In genomic region chr17:32965623-32966290, GRCm38 (mm10) we compare ENCODE assay signal across 8 mouse cellular contexts. TPM values are rescaled to one million over a fixed set of nuclear protein-coding genes. Genes with fewer than 3 reads are reported as not detected.
A peak's percentile ranks its signal among the peaks of the same experiment; 100 is the strongest.
DNase-seq lines count a peak whose midpoint lies in the region; ATAC-seq and TF ChIP-seq lines count a peak whose summit lies in the region.

Zfp472 (plus strand) TSS chr17:32965814.

- H3K9me3 ChIP-seq in E14TG2a.4 (ENCODE audit: low read length), result peaks cover 20% of the 10 kb centered on the region
- no peaks in the 10 kb centered on the region for H3K9me3 ChIP-seq in forebrain, embryonic 12.5 days
- no peaks in the 10 kb centered on the region for H3K9me3 ChIP-seq in heart, postnatal 0 days (replicated peaks; ENCODE audit: control insufficient read depth, low read length)
- no peaks in the 10 kb centered on the region for H3K9me3 ChIP-seq in liver, embryonic 16.5 days (replicated peaks; ENCODE audit: control insufficient read depth, low read length)
- H3K9me3 ChIP-seq in neural tube, embryonic 13.5 days, result no peaks in the 10 kb centered on the region

- whole genome bisulfite sequencing in forebrain, embryonic 12.5 days, result 0% methylated on average over 33 of the region's 33 CpGs
- WGBS in heart, postnatal 0 days, result under 1% methylated on average over 33 of the region's 33 CpGs
- under 1% methylated on average over 33 of the region's 33 CpGs for WGBS in liver, embryonic 16.5 days (ENCODE audit: insufficient replicate concordance)
- WGBS in neural tube, embryonic 13.5 days, result 0% methylated on average over 33 of the region's 33 CpGs

- H3K4me1 ChIP-seq in E14TG2a.4 (replicated peaks; ENCODE audit: low read depth, low read length), result peaks cover 23% of the 10 kb centered on the region
- H3K4me1 ChIP-seq in forebrain, embryonic 12.5 days, result peaks cover 17% of the 10 kb centered on the region
- H3K4me1 ChIP-seq in heart, postnatal 0 days (ENCODE audit: control insufficient read depth, insufficient read depth), result peaks cover 14% of the 10 kb centered on the region
- peaks cover 18% of the 10 kb centered on the region for H3K4me1 ChIP-seq in liver, embryonic 16.5 days (ENCODE audit: control insufficient read depth, low read depth, low read length)
- peaks cover 18% of the 10 kb centered on the region for H3K4me1 ChIP-seq in neural tube, embryonic 13.5 days (replicated peaks)
- H3K4me1 ChIP-seq in testis, adult 2 months (ENCODE audit: control insufficient read depth, insufficient read depth, low read length), result peaks cover 8% of the 10 kb centered on the region

- peak; percentile 94 for DNase-seq in c-Kit-positive CD71-positive TER-119-positive erythroid progenitor cells, embryonic 14.5 days (ENCODE audit: low spot score)
- peak; percentile 94 for DNase-seq in heart, postnatal 0 days (ENCODE audit: low spot score)
- DNase-seq in kidney, postnatal 4 days, result peak; percentile 86 to 91

- no peaks in the 10 kb centered on the region for H3K36me3 ChIP-seq in E14TG2a.4 (ENCODE audit: insufficient read depth, low read length)
- H3K36me3 ChIP-seq in forebrain, embryonic 12.5 days (replicated peaks), result no peaks in the 10 kb centered on the region
- no peaks in the 10 kb centered on the region for H3K36me3 ChIP-seq in heart, postnatal 0 days (replicated peaks; ENCODE audit: control insufficient read depth, insufficient read depth, low read length)
- H3K36me3 ChIP-seq in liver, embryonic 16.5 days (ENCODE audit: control insufficient read depth, insufficient read depth), result no peaks in the 10 kb centered on the region
- H3K36me3 ChIP-seq in neural tube, embryonic 13.5 days, result no peaks in the 10 kb centered on the region
- no peaks in the 10 kb centered on the region for H3K36me3 ChIP-seq in testis, adult 2 months (ENCODE audit: control insufficient read depth, insufficient read depth, low read length)

- peak within 1 kb of the TSS; percentile 70 for H3K9ac ChIP-seq in forebrain, embryonic 12.5 days
- peak within 1 kb of the TSS; percentile 72 for H3K9ac ChIP-seq in heart, postnatal 0 days (replicated peaks; ENCODE audit: low read depth, low read length)
- H3K9ac ChIP-seq in liver, embryonic 16.5 days (ENCODE audit: low read depth, low read length), result peak within 1 kb of the TSS; percentile 80
- peak within 1 kb of the TSS; percentile 81 for H3K9ac ChIP-seq in neural tube, embryonic 13.5 days

- TF ChIP-seq POLR2A in testis, adult 2 months (IDR thresholded peaks at IDR 0.05; ENCODE audit: control insufficient read depth, low read depth, low read length), result peak; percentile 69; the same call in 1 of the 2 replicates

- peak; percentile 100 for ATAC-seq in forebrain, embryonic 12.5 days (ENCODE audit: low FRiP score)
- ATAC-seq in heart, postnatal 0 days (ENCODE audit: insufficient read depth, low read depth), result peak; percentile 99
- ATAC-seq in liver, embryonic 16.5 days (ENCODE audit: low read depth), result peak; percentile 98
- peak; percentile 99 for ATAC-seq in neural tube, embryonic 13.5 days (ENCODE audit: low read depth)

- H3K27ac ChIP-seq in forebrain, embryonic 12.5 days, result peak within 1 kb of the TSS; percentile 86
- H3K27ac ChIP-seq in heart, postnatal 0 days (ENCODE audit: low read depth), result peak within 1 kb of the TSS; percentile 91
- peak within 1 kb of the TSS; percentile 87 for H3K27ac ChIP-seq in liver, embryonic 16.5 days (ENCODE audit: low read length)
- H3K27ac ChIP-seq in neural tube, embryonic 13.5 days (replicated peaks), result peak within 1 kb of the TSS; percentile 84
- H3K27ac ChIP-seq in testis, adult 2 months (ENCODE audit: control insufficient read depth, insufficient read depth, low read depth, low read length), result peak within 1 kb of the TSS; percentile 59

- TF ChIP-seq CTCF in E14TG2a.4 (conservative IDR thresholded peaks at IDR 0.05; ENCODE audit: low read length), result no peak
- TF ChIP-seq CTCF in heart, postnatal 0 days (IDR thresholded peaks at IDR 0.05; ENCODE audit: low read depth), result no peak
- TF ChIP-seq CTCF in testis, adult 2 months (IDR thresholded peaks at IDR 0.05; ENCODE audit: control insufficient read depth, insufficient read depth, insufficient replicate concordance, low read depth, low read length), result peak; percentile 12; the same call in 1 of the 2 replicates

- peak within 1 kb of the TSS; percentile 94 for H3K4me3 ChIP-seq in E14TG2a.4 (replicated peaks; ENCODE audit: low read length)
- H3K4me3 ChIP-seq in forebrain, embryonic 12.5 days (replicated peaks), result peak within 1 kb of the TSS; percentile 80
- H3K4me3 ChIP-seq in heart, postnatal 0 days (ENCODE audit: low read depth, low read length), result peak within 1 kb of the TSS; percentile 82
- peak within 1 kb of the TSS; percentile 91 for H3K4me3 ChIP-seq in liver, embryonic 16.5 days (ENCODE audit: low read depth, low read length)
- H3K4me3 ChIP-seq in neural tube, embryonic 13.5 days, result peak within 1 kb of the TSS; percentile 84
- H3K4me3 ChIP-seq in testis, adult 2 months (ENCODE audit: control insufficient read depth, low read depth, low read length), result peak within 1 kb of the TSS; percentile 94

- TF ChIP-seq EP300 in heart, postnatal 0 days (IDR thresholded peaks at IDR 0.05; ENCODE audit: low read depth), result peak; percentile 70; the same call in 1 of the 2 replicates

- H3K4me2 ChIP-seq in forebrain, embryonic 12.5 days, result peak within 1 kb of the TSS; percentile 82
- H3K4me2 ChIP-seq in heart, postnatal 0 days (ENCODE audit: low read depth, low read length), result peak within 1 kb of the TSS; percentile 64
- H3K4me2 ChIP-seq in liver, embryonic 16.5 days (ENCODE audit: low read depth, low read length), result peak within 1 kb of the TSS; percentile 88
- peak within 1 kb of the TSS; percentile 84 for H3K4me2 ChIP-seq in neural tube, embryonic 13.5 days

- no peaks in the 10 kb centered on the region for H3K27me3 ChIP-seq in E14TG2a.4 (ENCODE audit: insufficient read depth, low read length)
- peaks cover 3% of the 10 kb centered on the region; the same call in 1 of the 2 replicates for H3K27me3 ChIP-seq in forebrain, embryonic 12.5 days
- no peaks in the 10 kb centered on the region for H3K27me3 ChIP-seq in heart, postnatal 0 days (ENCODE audit: control insufficient read depth, insufficient read depth, low read length)
- H3K27me3 ChIP-seq in liver, embryonic 16.5 days (ENCODE audit: control insufficient read depth, insufficient read depth, low read depth, low read length), result no peaks in the 10 kb centered on the region
- no peaks in the 10 kb centered on the region for H3K27me3 ChIP-seq in neural tube, embryonic 13.5 days
- no peaks in the 10 kb centered on the region for H3K27me3 ChIP-seq in testis, adult 2 months (ENCODE audit: control insufficient read depth, insufficient read depth, low read length)

RNA-seq across cellular contexts. Expression of gene Zfp472, which starts in this region (rescaled TPM):
- polyA plus RNA-seq in forebrain, embryonic 12.5 days (2016; fragmentation: Nextera tagmentation; extraction: Ambion mirVana), result 11.2 and 11.3 TPM in 2 replicates
- 3.5 and 4.9 TPM in 2 replicates for total RNA-seq in heart, postnatal 0 days (2014; rRNA removed; ENCODE audit: low replicate concordance)
- polyA plus RNA-seq in heart, postnatal 0 days (2015; fragmentation: Nextera tagmentation; extraction: Ambion mirVana), result 3.5 and 3.8 TPM in 2 replicates
- polyA plus RNA-seq in liver, embryonic 16.5 days (2015; fragmentation: Nextera tagmentation; extraction: Ambion mirVana), result 3.5 and 4.0 TPM in 2 replicates
- 8.8 and 10.2 TPM in 2 replicates for polyA plus RNA-seq in neural tube, embryonic 13.5 days (2015; fragmentation: Nextera tagmentation; extraction: Ambion mirVana)
- 0.64 TPM in 2 replicates for polyA plus RNA-seq in testis, adult 2 months (2012; rRNA removed)

Comparison
In these comparisons a context has a peak if more than half of its experiments do, and no peak if none do; other contexts are left out.
1. Peak in every context shown above with its lines: DNase-seq, ATAC-seq, H3K4me3 ChIP-seq and H3K27ac ChIP-seq.